Mouse (Mus musculus) small intestine, adult 2 months (tissue): ENCODE data around the gene Acly. TPM values are rescaled to one million over a fixed set of nuclear protein-coding genes. Genes with fewer than 3 reads are reported as not detected.

ENCODE experiments used
- H3K27ac ChIP-seq: fragments of 200-500 bp; 2 replicates; pipeline ENCODE4 v1.5.1; 2012; ENCODE audit warnings: low read depth, low read length, control low read depth, inconsistent platforms; ENCODE audit not compliant: insufficient read depth
- H3K27me3 ChIP-seq: fragments of 200-500 bp; 2 replicates; pipeline ENCODE4 v1.6.1; 2012; ENCODE audit warnings: mild to moderate bottlenecking, moderate library complexity, low read length, inconsistent platforms; ENCODE audit not compliant: control insufficient read depth, insufficient read depth
- H3K36me3 ChIP-seq: fragments of 200-500 bp; 2 replicates; pipeline ENCODE4 v1.6.1; 2012; ENCODE audit warnings: mild to moderate bottlenecking, low read length, control low read depth, inconsistent platforms; ENCODE audit not compliant: control insufficient read depth, insufficient read depth
- H3K4me1 ChIP-seq: fragments of 200-500 bp; 2 replicates; pipeline ENCODE4 v1.6.1; 2012; ENCODE audit warnings: low read length, inconsistent platforms, mixed read lengths; ENCODE audit not compliant: control insufficient read depth, insufficient read depth, insufficient read length
- H3K4me3 ChIP-seq: fragments of 200-500 bp; 2 replicates; pipeline ENCODE4 v1.5.1; 2012; ENCODE audit warnings: low read depth, mild to moderate bottlenecking, control low read depth, inconsistent platforms, low read length, moderate library complexity
- CTCF ChIP-seq: fragments of 200-500 bp; IDR thresholded peaks from 2 replicates; pipeline ENCODE4 v1.5.1; 2012; ENCODE audit warnings: low read depth, mild to moderate bottlenecking, control low read depth, inconsistent platforms, low read length, moderate library complexity, mixed read lengths; ENCODE audit not compliant: insufficient replicate concordance, insufficient read length; ENCODE audit errors: extremely low read depth
- POLR2A ChIP-seq: fragments of 200-500 bp; IDR thresholded peaks from 2 replicates; pipeline ENCODE4 v1.6.1; 2012; ENCODE audit warnings: low read depth, mild to moderate bottlenecking, control low read depth, inconsistent platforms, low read length, moderate library complexity
- WGBS: fragments of 180-500 bp; shearing (Covaris S2); methylation state at CpG from one replicate; pipeline ENCODE4 v1.1.7; 2018; 5-methylcytosine and 5-hydroxymethylcytosine counted together
- polyA plus RNA-seq: library from polyadenylated mRNA; depleted of rRNA; stranded (reverse); fragments of >200 nt; gene quantifications from 2 replicates; pipeline ENCODE4 v1.2.3, GENCODE M21; 2012

The Acly gene
- polyA plus RNA-seq, 1 experiment, result 21.7 TPM

GRCm38 (mm10) chr11:100520838-100521237 is 7.0 kb downstream of the Acly start:
- Histone ChIP-seq H3K27me3 (no peaks in the 10 kb centered on the region), H3K4me1 (peaks cover 12% of the 10 kb centered on the region; the same call in 1 of the 2 replicates), H3K27ac (no peak overlapping the region), H3K36me3 (peaks cover 63% of the 10 kb centered on the region), H3K4me3 (no peak overlapping the region)
- TF ChIP-seq CTCF (no peak), POLR2A (no peak)
- WGBS, result 92% methylated on average over 15 of the region's 15 CpGs

- Histone ChIP-seq H3K4me3 (no peak overlapping the region), H3K36me3 (peaks cover 78% of the 10 kb centered on the region), H3K27me3 (no peaks in the 10 kb centered on the region), H3K27ac (no peak overlapping the region), H3K4me1 (peaks cover 9% of the 10 kb centered on the region; the same call in 1 of the 2 replicates)
- 63% methylated on average over 7 of the region's 7 CpGs for WGBS
- TF ChIP-seq CTCF (no peak), POLR2A (no peak)
Measured at GRCm38 (mm10) chr11:100519188-100519587, 8.6 kb downstream of the Acly start.

GRCm38 (mm10) chr11:100518188-100518591 is 9.6 kb downstream of the Acly start:
- Histone ChIP-seq H3K27me3 (no peaks in the 10 kb centered on the region), H3K36me3 (peaks cover 81% of the 10 kb centered on the region), H3K4me3 (no peak overlapping the region), H3K4me1 (peaks cover 9% of the 10 kb centered on the region; the same call in 1 of the 2 replicates), H3K27ac (no peak overlapping the region)
- 25% methylated on average over 5 of the region's 5 CpGs for WGBS
- no peak for TF ChIP-seq POLR2A
- no peak for TF ChIP-seq CTCF

GRCm38 (mm10) chr11:100516291-100516690 is 11.5 kb downstream of the Acly start:
- WGBS, result 78% methylated on average over 9 of the region's 9 CpGs
- H3K27ac ChIP-seq, result no peak overlapping the region
- no peak overlapping the region for H3K4me3 ChIP-seq
- TF ChIP-seq CTCF (no peak), POLR2A (no peak)
- no peaks in the 10 kb centered on the region for H3K27me3 ChIP-seq
- peaks cover 74% of the 10 kb centered on the region for H3K36me3 ChIP-seq
- peaks cover 9% of the 10 kb centered on the region; the same call in 1 of the 2 replicates for H3K4me1 ChIP-seq

- TF ChIP-seq CTCF (no peak), POLR2A (no peak)
- H3K4me1 ChIP-seq, result peaks cover 9% of the 10 kb centered on the region; the same call in 1 of the 2 replicates
- no peak overlapping the region for H3K4me3 ChIP-seq
- H3K36me3 ChIP-seq, result peaks cover 72% of the 10 kb centered on the region
- WGBS, result 87% methylated on average over 9 of the region's 9 CpGs
- H3K27ac ChIP-seq, result no peak overlapping the region
- no peaks in the 10 kb centered on the region for H3K27me3 ChIP-seq
Measured at GRCm38 (mm10) chr11:100515789-100516188, 12.0 kb downstream of the Acly start.

- WGBS, result 83% methylated on average over 9 of the region's 9 CpGs
- no peak overlapping the region for H3K4me3 ChIP-seq
- no peak for TF ChIP-seq POLR2A
- no peak for TF ChIP-seq CTCF
- H3K27me3 ChIP-seq, result no peaks in the 10 kb centered on the region
- H3K4me1 ChIP-seq, result peaks cover 9% of the 10 kb centered on the region; the same call in 1 of the 2 replicates
- H3K36me3 ChIP-seq, result peaks cover 66% of the 10 kb centered on the region
- no peak overlapping the region for H3K27ac ChIP-seq
Measured at GRCm38 (mm10) chr11:100515061-100515460, 12.7 kb downstream of the Acly start.

GRCm38 (mm10) chr11:100513716-100514115 is 14.1 kb downstream of the Acly start:
- Histone ChIP-seq H3K27me3 (no peaks in the 10 kb centered on the region), H3K27ac (no peak overlapping the region), H3K36me3 (peaks cover 60% of the 10 kb centered on the region), H3K4me1 (peaks cover 2% of the 10 kb centered on the region; the same call in 1 of the 2 replicates), H3K4me3 (no peak overlapping the region)
- TF ChIP-seq POLR2A, result no peak
- no peak for TF ChIP-seq CTCF
- WGBS, result 88% methylated on average over 10 of the region's 10 CpGs

- no peaks in the 10 kb centered on the region for H3K27me3 ChIP-seq
- H3K36me3 ChIP-seq, result peaks cover 60% of the 10 kb centered on the region
Measured at GRCm38 (mm10) chr11:100512384-100512783, 15.4 kb downstream of the Acly start.

More at GRCm38 (mm10) chr11:100512384-100512783, 15.4 kb downstream of the Acly start:
- Histone ChIP-seq H3K4me3 (no peak overlapping the region), H3K4me1 (no peaks in the 10 kb centered on the region), H3K27ac (no peak overlapping the region)
- WGBS, result 83% methylated on average over 1 of the region's 1 CpGs
- TF ChIP-seq CTCF (no peak), POLR2A (no peak)
